Mouse (Mus musculus) splenic B cell, adult 2 months (primary cell): ENCODE data around the gene Cdk5rap2.

ENCODE experiments used
- DNase-seq: peaks from one replicate; pipeline ENCODE4 v3.0.0-alpha.2; 2011; ENCODE audit warnings: low read depth, low spot score
- H3K27me3 ChIP-seq: 2 replicates; pipeline ENCODE4 v1.6.1; 2012; ENCODE audit warnings: mild to moderate bottlenecking, low read length, moderate library complexity, mixed read lengths; ENCODE audit not compliant: control insufficient read depth, poor library complexity, insufficient read depth, severe bottlenecking
- H3K36me3 ChIP-seq: 2 replicates; pipeline ENCODE4 v1.6.1; 2012; ENCODE audit warnings: mild to moderate bottlenecking, low read length, moderate library complexity, mixed read lengths; ENCODE audit not compliant: control insufficient read depth, poor library complexity, insufficient read depth, severe bottlenecking

Cdk5rap2 gene

DNA sequence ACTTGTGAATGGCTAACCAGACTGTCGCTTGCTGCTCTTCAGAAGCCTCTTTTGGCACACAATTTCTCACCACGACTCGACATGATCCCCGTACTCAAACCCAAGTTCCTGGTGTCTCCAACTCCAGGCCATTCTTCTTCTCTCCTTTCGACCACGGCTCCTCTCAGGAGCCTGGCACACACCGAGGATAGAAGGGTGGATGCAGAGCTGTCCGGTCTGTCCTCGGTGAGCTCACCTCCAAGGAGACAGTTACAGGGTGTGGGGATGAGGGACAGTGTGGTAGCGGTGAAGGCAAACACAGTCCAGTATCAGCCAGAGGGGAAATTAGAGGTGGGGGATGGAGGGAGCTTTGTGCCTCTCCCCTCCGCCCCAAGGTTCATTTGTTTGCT is 149.8 kb downstream of the Cdk5rap2 start:
- Histone ChIP-seq H3K27me3 (no peaks in the 10 kb centered on the region), H3K36me3 (0 out of 2 replicates have a peak, but pooled peaks cover 2% of the 10 kb centered on the region)
- no peak for DNase-seq

DNA sequence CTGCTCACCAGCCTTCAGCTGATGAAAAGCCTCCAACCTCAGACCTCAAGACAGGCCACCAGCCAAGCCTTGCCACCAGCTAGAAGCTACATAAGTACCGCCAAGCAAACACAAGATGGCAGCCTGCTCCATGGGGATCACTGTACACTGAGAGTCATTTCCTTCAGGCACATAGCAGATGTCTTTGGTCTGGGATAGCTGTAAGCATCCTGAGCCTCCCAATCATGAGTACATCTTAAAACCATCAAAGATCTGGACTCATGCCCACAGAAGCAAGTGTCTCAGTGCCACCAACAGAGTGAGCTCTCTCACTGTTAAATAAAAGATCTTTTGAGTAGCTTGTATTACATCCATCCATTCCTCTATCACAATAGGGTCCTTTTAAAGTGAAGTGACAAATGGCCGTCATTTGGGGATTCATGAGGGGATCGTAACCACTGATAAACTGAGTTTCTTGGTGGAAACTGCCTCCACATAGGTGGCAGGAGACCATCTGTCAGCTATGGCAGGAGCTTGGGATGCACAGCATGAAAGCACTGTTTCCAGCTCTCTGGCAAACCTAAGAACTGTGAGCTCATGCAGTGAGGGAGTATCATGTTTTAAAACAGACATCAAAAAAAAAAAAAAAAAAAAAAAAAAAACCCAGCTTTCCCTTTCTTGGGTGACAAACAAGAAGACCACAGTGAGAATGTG is 150.4 kb downstream of the Cdk5rap2 start:
- no peak for DNase-seq
- Histone ChIP-seq H3K27me3 (no peaks in the 10 kb centered on the region), H3K36me3 (0 out of 2 replicates have a peak, but pooled peaks cover 2% of the 10 kb centered on the region)

DNA sequence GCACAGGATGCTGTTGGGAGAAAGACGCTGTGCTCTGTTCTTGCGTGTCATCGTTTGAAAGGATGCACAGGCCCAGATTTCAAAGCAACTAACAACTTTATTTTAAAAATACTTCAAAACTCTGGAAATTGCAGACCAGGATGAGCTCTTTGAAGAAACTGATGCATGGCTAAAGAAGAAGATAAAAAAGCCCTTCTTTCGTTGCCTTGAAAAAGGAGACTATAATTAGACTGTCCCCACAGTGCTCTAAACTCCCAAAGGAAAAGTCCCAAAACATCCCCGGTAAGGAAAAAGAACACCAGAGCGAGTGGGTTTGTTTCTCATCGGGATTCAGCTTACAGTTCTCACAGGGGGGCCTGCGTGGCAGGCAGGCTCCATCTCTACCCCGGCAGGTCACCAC is 151.4 kb downstream of the Cdk5rap2 start:
- H3K36me3 ChIP-seq, result 0 out of 2 replicates have a peak, but pooled peaks cover 2% of the 10 kb centered on the region
- H3K27me3 ChIP-seq, result no peaks in the 10 kb centered on the region
- DNase-seq, result no peak

DNA sequence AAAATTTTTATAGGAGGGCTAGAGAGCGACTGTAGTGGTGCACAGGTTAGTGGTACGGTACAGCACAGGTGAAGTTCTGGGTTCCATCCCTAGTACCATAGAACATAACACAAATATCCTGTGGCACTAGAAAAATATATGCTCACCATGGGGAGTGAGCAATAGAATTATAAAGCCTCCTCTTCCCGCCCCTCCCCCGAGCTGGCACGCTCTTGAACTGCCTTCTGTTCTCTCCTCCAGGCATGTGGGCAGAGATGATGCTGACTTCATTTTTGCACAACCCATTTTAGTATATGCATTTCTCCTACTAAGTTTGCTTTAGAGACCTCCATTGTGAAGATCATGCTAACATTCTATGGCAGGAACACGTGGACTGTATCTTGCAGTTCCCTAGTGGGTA is 152.0 kb downstream of the Cdk5rap2 start:
- DNase-seq, result no peak
- Histone ChIP-seq H3K27me3 (no peaks in the 10 kb centered on the region), H3K36me3 (0 out of 2 replicates have a peak, but pooled peaks cover 4% of the 10 kb centered on the region)

DNA sequence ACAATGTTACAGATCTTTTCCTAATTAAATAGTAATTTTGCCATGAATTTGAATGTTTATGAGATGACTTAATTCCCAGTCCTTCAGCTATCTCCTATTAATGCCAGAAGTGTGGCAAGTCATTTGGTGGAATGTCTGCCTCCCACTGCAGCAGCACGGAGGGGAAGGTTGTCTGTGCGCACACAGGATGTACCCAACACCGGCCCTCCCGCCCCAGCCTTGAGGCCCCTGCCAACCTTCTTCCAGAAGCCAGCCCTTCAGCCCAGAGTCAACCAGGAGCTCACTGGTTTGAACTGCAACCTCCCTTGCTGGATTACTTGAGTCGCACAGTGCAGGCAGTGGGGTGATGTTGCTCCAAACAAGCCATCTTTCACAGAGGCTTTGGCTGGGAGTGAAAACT is 158.5 kb downstream of the Cdk5rap2 start:
- Histone ChIP-seq H3K27me3 (no peaks in the 10 kb centered on the region), H3K36me3 (0 out of 2 replicates have a peak, but pooled peaks cover 4% of the 10 kb centered on the region)
- DNase-seq, result no peak

DNA sequence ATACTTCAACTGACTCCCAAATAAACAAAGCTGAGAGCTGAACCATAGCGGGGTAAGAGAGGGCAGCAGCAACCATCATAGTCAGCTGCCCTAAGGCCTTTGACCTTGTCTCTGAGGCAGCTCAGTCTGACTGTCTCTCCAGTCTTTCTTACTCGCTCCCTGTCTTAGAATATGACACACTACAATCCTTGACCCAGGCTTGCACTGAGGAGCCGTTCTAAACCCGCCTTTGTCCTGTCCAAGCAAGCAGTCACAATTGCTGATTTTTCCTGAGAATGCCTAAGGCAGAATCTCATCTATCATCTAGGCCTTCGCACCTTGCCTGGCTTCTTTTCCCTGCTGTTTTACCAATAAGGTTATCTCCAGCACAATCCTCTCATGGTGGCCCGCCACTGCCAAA is 164.5 kb downstream of the Cdk5rap2 start:
- no peaks in the 10 kb centered on the region for H3K27me3 ChIP-seq
- no peak for DNase-seq
- peaks cover 3% of the 10 kb centered on the region; the same call in 1 of the 2 replicates for H3K36me3 ChIP-seq

DNA sequence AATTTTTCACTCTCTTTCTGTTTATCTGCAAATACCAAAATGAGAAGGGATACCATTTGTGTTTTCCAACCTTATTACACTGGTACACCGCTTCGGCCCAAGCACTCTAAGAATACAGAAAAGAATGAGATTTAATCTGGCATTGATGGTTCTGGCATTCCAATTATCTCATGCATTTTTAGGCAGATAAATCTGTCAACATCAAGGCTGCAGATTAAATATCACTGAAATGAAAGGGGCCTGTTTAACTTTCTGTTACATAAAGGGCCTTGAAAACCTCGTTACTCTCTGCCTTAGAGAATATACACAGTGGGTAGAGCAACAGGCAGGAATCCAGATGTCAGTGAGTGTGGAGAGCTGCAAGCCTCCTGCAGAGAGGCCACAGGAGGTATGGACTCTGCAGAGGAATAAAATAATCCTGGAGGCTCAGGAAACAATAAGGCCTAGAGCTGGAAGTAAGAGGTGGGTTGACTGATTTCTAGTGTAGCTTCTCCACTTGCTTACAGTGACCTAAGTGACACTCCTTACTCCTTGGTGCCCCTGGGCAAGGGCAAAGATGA is 166.6 kb downstream of the Cdk5rap2 start:
- Histone ChIP-seq H3K36me3 (peaks cover 3% of the 10 kb centered on the region; the same call in 1 of the 2 replicates), H3K27me3 (no peaks in the 10 kb centered on the region)
- DNase-seq, result no peak

DNA sequence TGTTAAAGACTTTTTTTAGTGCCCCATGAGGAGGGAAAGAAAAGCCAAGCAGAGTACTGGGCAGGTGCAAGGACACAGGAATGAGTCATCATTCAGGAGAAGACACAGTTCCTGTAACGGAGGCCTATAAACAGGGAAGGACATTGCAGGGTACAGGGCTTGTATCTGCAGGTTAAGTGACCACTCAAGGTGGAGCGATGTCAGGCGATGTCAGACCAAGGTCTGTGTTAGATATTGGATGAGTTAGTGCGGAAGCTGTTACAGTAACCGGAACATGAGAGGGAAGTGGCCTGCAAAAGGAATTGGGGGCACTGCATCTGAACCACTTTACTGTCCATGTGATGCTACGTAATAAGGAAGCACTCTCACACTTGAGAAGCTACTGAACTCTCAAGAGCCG is 170.5 kb downstream of the Cdk5rap2 start:
- Histone ChIP-seq H3K27me3 (no peaks in the 10 kb centered on the region), H3K36me3 (peaks cover 9% of the 10 kb centered on the region)
- no peak for DNase-seq

DNA sequence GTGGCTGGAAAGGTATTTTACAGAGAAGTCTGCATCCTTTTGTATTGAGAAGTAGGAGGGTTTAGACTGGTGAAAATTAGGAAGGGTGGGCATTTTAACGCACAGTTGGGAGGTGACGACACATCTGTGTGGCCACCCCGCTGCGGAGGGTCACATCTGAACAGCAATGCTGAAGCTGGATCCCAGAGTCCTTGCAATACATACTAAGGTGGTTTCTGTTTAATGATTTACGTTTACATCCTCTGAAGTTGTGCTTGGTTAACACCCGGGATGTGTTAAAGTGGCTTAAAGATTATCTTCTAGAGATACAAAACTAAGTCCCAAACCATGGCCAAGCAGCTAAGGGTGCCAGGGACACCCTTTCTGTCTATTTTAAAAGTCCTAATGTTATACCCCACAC is 171.4 kb downstream of the Cdk5rap2 start:
- H3K36me3 ChIP-seq, result peaks cover 6% of the 10 kb centered on the region

DNA sequence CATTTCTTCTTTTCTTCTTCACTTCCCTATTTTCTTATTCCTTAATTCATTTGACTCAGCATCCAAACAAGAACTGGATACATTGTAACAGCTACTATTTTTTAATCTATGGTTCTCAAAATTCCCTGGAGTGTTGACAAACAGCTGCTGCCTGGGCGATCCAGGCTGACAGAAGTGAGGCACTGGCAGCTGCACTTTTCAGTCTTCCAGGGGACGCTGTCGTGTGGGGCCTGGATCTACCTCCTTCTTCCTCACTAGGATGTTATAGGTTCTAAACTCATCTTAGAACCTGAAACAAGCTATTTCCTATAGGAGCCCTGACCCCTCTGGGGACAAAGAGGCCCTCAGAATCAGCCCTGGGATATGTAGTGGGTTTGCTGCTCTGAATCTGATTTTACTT is 177.9 kb downstream of the Cdk5rap2 start:
- H3K36me3 ChIP-seq, result peaks cover 7% of the 10 kb centered on the region

More for the DNA sequence above, 171.4 kb downstream of the Cdk5rap2 start:
- no peak for DNase-seq
- no peaks in the 10 kb centered on the region for H3K27me3 ChIP-seq

DNA sequence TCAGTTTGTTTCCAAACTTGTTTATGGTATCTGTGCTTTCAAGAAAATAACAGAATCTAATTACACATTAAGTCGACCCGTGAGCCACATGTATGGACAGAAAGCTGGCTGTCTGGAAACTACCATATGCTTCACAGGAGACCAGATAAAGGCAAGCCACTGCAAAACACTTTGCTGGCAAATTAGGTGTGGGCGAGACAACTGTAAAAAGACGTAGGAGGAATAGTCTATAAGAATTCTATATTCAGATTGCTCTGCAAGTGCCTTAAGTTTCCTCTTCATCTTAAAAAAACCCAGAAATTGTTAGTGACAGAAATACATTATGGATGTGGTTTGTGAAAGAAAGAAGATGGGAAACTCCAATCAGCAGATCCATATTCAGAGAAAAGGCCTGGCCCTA is 180.4 kb downstream of the Cdk5rap2 start:
- Histone ChIP-seq H3K36me3 (peaks cover 5% of the 10 kb centered on the region), H3K27me3 (no peaks in the 10 kb centered on the region)
- no peak for DNase-seq

More for the DNA sequence above, 177.9 kb downstream of the Cdk5rap2 start:
- H3K27me3 ChIP-seq, result no peaks in the 10 kb centered on the region
- DNase-seq, result no peak

DNA sequence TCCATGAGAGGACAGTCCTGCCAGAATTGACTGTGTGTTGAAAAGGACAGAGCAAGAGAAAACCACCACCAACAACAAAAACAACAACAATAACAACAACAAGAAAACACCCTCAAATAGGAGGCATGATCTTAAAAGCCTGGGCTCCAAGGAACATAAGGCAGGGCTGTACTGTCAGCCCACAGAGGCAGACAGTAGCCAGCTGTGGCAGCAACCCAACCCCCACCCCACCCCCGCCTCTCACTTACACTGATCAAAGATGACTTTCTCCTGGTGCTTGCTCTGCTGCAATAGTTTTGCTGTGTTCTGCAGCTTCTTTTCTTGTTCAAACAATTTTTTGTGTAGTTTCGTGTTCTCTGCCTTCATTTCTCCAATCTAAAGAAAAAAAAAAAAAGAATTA is 181.9 kb downstream of the Cdk5rap2 start:
- no peak for DNase-seq
- no peaks in the 10 kb centered on the region for H3K27me3 ChIP-seq
- peaks cover 5% of the 10 kb centered on the region for H3K36me3 ChIP-seq

DNA sequence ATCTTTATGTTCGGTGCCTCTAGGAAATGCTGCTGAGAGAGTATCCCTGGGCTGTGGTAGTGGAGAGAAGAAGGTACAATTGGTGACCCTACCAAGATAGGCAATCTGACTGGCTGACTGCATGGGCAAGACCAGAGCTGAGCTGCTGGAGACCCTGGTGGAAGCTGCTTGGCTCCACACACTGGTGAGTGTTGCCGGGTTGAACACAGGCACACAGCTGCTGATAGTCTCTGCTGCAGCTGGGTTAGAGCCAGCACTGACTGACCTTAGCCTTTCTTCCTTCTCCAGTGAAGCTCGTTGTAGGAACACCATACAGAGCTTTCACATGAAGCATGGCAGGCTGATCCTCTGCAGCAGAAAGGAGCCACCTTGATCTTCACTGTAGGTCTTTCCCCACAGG is 182.6 kb downstream of the Cdk5rap2 start:
- DNase-seq, result no peak
- Histone ChIP-seq H3K27me3 (no peaks in the 10 kb centered on the region), H3K36me3 (peaks cover 5% of the 10 kb centered on the region)

DNA sequence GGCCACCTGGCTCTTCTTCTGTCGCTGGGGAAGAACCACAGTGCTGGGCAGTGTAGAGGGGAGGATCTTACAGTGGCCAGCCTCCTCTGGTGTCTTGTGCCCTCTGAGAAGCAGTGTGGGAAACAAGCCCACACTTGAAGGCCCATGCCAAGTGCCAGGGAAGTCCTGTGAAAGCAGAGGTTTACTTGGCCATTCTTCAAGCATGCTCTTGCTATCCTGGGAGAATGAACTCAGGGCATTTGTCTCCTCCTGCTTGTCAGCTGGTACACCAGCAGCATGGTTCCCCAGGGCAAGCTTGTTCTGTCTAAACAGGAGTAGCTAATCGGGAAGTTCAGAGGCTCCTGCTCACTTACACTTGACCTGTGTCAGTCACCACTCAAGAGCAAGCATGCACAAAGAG is 185.7 kb downstream of the Cdk5rap2 start:
- Histone ChIP-seq H3K36me3 (peaks cover 2% of the 10 kb centered on the region), H3K27me3 (no peaks in the 10 kb centered on the region)
- no peak for DNase-seq

DNA sequence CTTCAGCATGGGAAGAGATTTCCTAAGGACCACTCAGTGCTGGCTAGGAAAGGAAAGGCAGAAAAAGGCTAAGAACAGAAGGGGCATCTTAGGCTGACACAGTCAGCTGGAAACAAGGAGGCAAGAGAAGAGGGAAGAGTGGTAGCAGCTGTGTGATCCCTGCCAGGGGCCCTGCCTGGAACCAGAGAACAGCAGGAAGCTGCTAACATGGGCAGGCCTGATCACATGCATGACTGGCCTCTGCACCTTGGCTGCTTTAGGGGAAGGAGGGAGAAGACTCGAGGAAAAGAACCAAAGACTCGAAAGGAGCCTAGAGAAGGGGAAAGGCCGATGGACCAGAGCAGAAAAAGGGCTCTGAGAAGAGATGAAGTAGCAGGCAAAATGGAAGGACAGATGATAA is 188.4 kb downstream of the Cdk5rap2 start:
- H3K36me3 ChIP-seq, result no peaks in the 10 kb centered on the region
- no peaks in the 10 kb centered on the region for H3K27me3 ChIP-seq
- DNase-seq, result no peak
